Mouse (Mus musculus) thymus, postnatal 36 days (tissue): ENCODE data around the gene Kirrel3.

ENCODE experiments used
- DNase-seq, 2 experiments: peaks; one replicate each; pipeline ENCODE4 v3.0.0; 2022; ENCODE audit warnings: mixed read lengths in 2 of 2

Kirrel3 gene

DNA sequence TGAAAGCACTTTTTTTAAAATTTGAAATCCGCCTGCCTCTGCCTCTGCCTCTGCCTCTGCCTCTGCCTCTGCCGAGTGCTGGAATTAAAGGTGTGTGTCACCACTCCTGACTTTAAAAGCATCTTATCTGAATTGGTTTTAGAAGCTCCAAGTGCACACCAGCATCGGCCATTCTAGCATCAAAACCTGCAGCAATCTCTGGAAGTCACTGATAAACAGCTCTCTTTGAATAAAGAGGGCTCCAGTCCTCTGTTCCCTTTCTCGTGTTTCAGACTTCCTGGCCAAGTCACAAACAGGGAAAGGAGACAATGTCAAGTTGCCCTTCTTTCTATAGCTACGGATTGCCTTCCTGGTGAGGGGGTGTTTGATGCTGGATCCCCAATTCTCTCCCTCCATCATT lies 554.2 kb downstream of the Kirrel3 start:
- DNase-seq: no peak

DNA sequence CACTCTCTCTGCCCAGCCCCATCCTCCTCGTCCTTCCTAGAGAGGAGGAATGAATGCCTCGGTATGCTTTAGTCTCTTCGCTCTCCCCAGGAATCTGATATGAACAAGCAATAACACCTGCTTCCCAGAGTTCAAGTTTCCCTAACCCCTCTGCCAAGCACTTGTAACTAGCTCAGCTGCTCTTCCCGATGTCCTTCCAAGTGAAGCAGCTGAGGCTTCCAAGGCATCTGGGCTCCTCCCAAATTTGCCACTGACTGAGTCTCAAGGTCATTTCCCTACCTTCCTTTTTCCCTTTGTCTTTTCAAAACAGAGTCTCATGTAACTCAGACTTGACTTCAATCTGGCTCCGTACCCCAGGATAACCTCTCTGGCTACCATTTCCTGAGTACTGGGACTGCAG lies 555.8 kb downstream of the Kirrel3 start:
- DNase-seq: no peak

DNA sequence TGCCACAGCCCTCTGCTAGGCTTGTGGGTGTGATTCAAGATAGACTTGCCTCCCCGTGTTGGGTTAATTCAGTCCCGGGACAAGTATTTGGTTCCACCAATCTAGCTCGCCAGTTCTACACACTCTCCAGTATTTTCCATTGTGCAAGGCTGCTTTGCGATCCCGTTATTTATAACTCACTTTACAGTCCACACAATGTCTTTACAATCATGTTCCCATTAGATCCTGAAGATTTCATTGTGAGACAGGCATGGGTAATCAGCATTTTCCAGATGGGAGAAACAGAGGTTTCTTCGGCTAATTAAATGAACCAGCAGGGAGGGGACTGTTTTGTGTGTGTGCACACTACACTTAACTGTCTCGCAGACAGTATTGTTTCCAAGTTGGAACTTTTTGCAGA lies 557.9 kb downstream of the Kirrel3 start:
- DNase-seq: no peak

DNA sequence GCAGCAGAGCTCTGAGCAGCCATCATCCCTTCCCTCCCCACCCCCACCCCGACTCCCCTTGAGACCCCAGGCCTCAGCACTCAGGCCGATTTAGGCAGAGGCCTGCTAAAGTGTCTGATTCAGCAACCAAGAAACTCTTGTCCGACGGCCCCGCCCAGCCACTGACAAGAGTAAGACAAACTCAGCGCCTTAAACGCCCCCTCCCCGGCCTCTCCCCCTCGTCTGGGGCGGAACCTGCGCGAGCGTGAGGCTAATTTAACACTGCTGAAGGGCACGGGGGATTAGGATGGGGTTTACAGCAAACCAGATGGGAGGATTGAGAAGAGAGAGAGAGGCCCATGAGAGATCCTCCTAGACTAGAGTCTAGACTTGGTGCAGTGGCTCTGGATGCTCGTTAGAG lies 558.8 kb downstream of the Kirrel3 start:
- DNase-seq: no peak

DNA sequence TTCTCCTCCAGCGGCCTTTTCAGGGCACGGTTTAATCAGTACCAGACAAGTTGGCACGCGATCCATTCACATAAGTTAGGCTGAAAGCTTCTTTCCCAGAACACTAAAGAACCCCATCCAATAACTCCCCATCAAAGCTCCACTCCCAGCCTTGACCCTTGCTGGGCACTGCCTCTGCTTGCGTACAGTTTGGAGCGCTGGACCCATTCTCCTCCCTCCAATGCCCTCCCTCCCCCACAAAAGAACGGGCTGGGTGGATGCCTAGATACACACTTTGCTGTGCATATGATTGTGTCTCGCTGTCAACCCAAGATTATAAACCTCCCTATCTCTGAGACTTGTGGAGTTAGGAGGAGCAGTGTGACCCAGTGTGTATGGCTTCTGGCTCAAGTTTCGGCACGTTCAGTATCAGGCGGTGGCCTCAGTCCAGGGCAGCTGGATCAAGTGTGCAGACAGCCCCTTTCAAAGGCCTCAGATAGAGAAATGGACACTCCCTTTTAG lies 559.4 kb downstream of the Kirrel3 start:
- no peak for DNase-seq

DNA sequence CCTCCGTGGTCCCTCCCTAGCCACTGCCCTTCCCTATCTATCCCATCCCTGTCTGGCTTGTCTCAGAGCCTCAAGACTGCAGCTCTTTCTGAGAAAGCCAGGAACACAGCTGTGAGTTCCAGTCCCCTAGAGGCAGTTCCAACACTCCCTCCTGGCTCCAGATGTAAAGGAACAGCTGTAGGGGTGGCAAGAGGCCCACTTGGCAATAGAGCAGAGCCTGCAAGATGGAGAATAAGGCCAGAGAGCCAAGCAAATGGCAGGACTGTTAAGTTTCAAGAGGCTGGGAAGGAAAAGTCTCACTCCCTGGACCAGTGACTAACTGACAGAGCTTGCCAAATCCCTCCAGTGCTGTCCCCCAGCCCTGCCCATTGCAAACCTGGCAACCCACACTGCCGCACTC lies 560.1 kb downstream of the Kirrel3 start:
- DNase-seq: no peak

DNA sequence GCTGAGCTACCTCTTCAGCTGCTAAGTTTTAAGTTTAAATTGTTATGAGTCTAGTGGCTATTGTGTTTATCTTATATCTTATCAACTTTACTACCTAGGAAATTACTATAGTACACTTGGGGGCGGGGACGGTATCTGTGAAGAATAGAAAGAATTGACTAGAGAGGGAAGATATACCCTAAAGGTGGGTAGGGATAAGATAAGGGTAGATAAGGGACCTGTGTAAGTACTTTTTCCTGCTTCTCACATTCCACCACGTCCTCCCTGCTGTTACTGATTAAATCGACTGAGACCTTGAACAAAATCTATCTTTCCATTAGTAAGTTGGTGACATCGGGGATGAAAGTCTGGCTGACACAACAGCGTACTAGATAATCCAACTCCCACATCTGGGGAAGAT lies 562.8 kb downstream of the Kirrel3 start:
- no peak for DNase-seq

DNA sequence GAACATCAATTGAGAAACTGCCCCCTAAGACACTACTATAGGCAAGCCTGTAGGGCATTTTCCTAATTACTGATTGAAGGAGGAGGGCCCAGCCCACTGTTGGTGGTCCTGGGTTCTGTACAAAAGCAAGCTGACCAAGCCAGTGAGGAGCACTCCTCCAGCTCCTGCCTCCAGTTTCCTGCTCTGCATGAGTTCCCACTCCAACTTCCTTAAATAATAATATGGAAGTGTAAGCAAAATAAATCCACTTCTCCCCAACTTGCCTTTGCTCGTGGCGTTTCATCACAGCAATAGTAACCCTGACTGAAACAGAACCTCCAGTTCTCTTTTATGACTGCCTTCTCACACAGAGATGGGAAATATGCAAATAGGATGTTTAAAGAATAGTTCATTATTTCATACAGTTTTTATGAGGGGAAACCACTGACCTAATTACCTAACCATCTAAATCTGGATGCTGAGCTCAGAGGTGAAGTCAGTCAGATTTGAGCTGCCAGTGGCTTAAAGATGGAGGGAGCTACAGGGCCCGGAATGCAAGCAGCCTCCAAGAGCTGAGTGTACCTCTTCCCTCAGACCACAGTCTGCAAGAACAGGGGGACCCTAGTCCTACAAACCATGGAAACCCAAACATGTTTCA lies 564.3 kb downstream of the Kirrel3 start:
- DNase-seq: no peak

DNA sequence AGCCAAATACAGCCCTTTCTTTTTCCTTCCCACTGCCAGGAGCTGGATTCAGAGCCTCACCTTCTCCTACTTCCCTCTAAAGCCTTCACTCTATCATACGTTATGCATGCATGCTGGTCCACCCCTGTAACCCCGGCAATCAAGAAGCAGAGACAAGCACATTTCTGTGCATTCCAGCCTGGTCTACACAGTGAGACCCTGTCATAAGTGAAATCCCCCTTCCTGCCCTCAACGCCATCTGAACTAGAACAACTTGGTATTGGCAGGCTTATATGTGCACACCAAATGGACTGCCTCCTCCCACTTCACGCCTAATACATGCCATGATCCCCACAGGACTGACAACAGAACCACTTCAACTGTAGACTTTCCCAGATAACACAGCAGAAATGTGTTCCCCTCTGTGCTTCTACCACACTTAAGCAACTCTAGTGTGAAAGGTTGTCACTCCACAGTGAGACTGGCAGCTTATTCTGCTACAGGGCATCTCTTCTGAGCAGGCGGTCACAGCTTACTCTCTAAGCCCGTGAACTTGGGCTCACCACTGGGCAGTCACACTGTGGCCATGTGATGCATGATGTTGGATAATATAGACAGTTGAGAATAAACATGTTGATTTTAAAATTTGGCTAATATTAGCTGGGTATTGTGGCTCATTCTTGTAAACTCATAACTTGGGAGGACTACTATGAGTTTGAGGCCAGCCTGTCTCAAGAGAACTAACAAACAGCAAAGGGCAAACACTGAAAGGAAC lies 565.2 kb downstream of the Kirrel3 start:
- DNase-seq: no peak

DNA sequence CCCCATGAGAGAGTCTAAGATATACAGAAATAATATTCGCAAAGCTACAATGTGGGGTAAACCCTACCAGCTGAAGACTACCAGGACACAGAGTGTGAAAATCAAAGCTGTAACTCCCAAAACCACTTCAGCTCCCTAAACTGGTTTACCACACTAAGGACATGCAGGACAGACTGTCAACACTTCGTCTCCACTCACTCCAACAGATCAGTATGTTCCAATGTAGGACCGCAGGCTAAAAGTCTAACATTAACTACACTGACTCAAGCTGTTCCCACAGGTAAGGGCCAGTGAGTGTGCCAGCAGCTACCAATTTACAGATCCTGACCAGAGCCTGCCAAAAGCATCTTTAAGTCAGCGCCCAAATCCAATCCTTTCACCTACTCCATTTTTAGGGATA lies 566.0 kb downstream of the Kirrel3 start:
- no peak for DNase-seq

DNA sequence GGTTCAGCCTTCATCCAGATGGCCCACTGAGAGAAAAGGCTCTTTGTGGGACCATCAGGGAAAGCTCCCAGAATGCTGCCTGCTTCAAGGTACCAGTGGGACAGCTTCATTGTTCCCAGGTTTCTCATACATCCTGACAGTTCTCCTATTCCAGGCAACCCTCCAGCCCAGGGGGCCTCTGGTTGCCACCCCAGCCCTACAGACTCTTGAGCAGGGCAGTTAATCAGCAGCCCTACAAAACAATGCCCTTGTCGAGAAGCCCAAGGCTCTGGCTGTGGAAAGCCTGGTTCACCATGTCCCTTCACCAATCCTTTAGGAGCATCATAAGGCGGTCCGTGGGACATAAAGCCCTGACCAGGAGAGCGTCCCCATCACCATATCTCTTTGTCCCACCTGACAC lies 567.0 kb downstream of the Kirrel3 start:
- no peak for DNase-seq

DNA sequence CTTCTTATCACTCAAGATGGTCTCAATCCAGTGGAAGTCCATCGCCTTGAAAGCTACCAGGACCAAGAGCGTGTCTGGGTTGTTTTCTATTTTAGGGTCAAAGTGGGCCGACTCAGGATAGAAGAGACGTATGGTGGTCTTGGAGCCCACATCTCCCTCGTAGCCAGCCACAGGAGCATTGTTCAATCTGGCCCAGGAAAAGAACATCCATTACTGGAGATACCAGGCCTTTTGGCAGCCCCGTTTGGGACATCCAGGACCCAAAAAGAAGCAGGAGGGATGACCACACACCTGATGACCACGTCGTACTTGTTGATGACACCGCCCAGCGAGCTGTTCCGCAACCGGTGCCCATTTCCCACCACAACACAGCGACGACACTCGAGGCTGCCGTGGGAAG lies 567.4 kb downstream of the Kirrel3 start:
- DNase-seq: no peak

DNA sequence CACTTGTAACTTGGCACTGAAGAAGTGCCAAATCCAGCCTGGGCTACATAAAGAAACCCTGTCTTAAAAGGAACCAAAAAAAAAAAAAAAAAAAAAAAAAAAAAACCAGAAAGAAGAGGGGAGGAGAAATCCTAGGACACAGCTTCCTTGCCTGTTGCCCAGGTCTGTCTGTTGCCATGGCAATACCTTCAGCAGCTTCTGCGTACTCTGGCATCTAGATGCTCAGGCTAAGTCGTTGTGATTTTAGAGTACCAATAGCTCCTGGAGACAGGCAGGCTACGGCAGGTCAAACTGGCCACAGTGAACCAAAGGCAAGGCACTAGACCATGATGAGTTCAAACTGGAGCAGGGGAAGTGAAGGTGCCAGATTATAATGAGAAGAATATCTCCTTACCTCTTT lies 568.0 kb downstream of the Kirrel3 start:
- DNase-seq: no peak

DNA sequence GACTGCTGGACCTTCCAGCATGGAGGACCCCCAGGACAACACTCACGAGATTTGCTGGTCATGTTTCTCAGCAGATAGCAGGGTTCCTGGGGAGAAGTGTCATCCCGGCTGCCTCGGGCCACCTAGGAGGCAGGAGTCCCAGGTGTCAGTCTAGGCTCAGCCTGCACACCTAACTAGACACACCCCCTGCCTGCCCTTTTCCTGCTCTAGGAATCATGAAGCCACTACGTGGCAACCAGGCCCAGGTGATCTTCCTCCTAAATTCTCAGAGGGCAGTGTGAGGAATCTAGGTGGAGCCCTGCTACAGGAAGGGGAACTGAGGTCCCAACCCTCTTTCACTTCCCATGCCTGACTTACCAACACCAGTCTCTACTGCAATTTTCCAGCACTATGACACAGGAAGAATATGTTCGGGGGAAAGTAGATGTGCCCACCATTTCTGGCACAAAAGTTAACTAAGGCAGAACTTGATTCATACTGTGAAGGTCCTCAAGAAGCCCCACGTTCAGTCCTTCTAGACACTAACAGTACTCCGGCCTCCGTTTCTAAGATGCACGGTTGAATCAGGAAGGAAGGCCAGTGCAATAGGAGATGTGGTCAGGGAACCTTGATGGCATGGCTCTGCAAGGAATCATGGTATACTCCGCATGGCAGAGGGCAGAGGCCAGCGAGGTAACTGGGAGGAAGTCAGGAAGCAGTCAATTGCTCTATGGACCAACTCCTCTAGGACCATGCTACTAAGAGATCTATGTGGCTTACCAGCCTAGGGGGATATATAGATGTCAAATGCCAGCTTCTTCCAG lies 570.0 kb downstream of the Kirrel3 start:
- DNase-seq: no peak

DNA sequence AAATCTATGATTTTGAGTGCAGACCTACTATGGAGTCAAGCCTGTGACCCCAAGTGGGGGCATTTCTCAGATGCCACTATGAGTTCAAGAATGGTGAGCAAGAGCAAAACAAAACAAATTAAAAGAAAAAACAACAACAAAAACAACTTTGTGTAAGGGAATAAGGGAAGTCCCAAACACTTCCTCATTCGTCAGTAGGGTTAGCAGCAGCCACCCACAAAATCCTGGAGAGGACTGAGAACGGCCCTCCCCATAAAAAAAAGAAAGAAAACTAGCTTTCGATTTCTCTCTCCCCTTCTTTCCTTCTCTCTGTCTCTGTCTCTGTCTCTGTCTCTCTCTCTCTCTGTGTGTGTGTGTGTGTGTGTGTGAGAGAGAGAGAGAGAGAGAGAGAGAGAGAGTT lies 570.9 kb downstream of the Kirrel3 start:
- no peak for DNase-seq

DNA sequence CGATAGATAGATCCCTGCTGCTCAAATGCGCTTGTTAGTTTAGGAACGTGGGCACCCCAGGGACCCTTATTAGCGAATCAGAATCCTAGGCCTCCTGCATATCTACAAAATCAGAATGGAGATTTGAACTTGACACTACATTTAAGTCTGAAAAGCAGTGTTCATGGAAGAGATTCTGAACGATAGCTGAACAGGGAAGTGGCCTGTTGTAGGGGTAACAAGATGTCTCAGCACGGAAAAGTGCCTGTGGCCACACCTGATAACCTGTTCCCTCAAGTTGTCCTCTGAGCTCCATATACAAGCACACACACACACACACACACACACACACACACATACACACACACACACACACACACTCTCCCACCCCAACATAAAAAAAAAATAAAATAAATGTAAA lies 571.9 kb downstream of the Kirrel3 start:
- no peak for DNase-seq

DNA sequence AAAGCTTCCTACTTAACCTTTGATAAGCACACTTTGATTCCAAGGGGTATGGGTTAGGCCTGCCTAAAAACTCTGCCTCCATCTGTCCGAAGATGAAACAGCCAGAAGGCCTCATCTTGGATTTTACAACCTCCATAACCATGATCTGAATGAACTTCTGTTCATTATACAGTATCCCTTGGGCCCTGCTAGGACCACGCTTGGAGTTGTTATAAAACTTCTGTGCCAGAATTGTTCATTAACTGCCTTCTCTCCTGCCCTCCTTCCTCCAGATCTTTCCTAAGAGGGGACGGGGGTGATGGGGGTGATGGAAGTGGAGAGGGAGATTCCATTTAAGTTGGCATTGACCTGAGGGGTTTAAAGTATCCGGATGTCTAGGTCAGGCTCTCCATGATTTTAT lies 572.5 kb downstream of the Kirrel3 start:
- DNase-seq: no peak

DNA sequence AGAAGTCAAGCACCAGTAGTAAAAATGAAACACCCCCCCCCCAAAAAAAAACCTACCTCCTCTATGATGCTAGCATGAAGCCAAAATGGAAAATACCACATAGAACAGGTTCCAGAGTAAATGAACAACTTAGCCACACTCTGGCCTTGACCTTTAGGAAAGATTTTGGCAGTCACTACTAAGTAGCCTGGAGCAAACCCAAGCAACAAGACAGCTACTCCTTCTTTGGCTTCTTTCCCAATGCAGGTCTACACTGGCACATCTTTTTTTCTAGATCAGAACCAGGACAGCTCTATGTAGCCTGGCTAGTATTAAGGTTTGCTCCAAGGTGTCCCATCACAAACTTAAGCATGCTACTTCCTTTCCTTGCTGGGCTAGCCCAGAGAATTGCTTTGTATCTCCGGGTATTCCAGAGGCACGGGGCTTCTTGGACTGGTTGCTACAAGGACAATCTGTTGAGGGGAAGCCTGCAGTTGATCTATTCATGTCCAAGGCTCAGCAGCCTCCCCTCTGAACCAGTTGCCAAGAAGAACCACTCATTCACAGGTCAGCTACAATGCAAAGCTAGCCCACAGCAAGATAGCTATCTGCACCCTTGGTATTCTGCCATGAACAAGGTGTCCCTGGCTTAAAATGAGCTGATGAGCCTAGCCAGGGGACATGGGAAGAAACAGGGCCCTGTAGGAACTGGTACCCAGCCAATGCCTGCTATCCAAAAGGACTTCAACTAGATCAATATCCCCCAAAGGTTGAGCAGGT lies 573.1 kb downstream of the Kirrel3 start:
- no peak for DNase-seq

DNA sequence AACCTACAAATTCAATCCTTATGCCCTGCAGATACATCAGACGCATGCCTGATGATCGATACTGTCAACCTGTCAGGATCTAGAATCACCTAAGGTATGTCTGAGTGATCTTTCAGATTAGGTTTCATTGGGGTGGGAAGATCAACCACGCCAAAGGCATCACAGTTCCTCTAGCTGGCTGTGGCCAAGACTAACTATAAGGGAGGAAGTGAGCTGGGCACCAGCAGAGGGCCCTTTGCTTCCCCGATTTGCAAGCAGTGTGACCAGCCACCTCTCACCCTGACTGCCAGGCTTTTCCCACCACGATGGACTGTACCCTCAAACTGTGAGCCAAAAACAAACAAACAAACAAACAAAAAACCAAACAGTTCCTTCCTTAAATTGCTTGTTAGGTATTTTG lies 574.2 kb downstream of the Kirrel3 start:
- no peak for DNase-seq

DNA sequence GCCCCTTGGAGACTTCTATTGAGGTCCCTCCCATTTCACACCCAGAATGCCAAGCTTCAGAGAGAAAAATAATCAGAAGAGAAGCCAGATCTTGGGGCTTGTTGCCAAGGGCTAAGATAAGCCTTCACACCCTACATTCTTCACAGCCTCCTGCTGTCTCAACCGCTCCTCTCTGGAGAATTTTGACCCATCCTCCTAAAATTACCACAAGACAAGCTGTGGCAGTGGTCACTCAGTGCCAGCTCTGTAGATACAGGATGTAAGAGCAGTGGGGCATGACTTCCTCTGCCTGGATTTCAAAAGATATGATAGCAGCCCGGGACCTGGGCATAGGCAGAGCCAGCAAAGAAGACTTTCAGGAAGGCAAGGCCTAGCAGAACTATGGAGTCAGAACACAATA lies 575.8 kb downstream of the Kirrel3 start:
- no peak for DNase-seq
